Mouse (Mus musculus) hindbrain, embryonic 15.5 days (tissue): ENCODE results near the gene Oat. TPM values are rescaled to one million over a fixed set of nuclear protein-coding genes. Genes with fewer than 3 reads are reported as not detected.

Experiments
- ATAC-seq: fragments of 200-750 bp; cut with Nextera tagmentation; 2 replicates; pipeline ENCODE4 v1.8.0; 2017; ENCODE audit warnings: low read depth, moderate number of reproducible peaks, moderate TSS enrichment; ENCODE audit not compliant: low FRiP score
- H3K27ac ChIP-seq: fragments of 300-500 bp; sonication (generic); replicated peaks from 2 replicates; pipeline ENCODE4 v1.5.1; 2015; ENCODE audit warnings: mild to moderate bottlenecking, inconsistent platforms
- H3K27me3 ChIP-seq: fragments of 300-500 bp; sonication (generic); 2 replicates; pipeline ENCODE4 v1.6.1; 2015; ENCODE audit warnings: control low read depth, inconsistent platforms
- H3K36me3 ChIP-seq: fragments of 300-500 bp; sonication (generic); 2 replicates; pipeline ENCODE4 v1.6.1; 2015; ENCODE audit warnings: control low read depth, inconsistent platforms
- H3K4me1 ChIP-seq: fragments of 300-500 bp; sonication (generic); replicated peaks from 2 replicates; pipeline ENCODE4 v1.6.1; 2015; ENCODE audit warnings: control low read depth, inconsistent platforms
- H3K4me2 ChIP-seq: fragments of 300-500 bp; sonication (generic); 2 replicates; pipeline ENCODE4 v1.6.1; 2015; ENCODE audit warnings: moderate library complexity, mild to moderate bottlenecking, inconsistent platforms
- H3K4me3 ChIP-seq: fragments of 300-500 bp; sonication (generic); 2 replicates; pipeline ENCODE4 v1.5.1; 2015; ENCODE audit warnings: mild to moderate bottlenecking, inconsistent platforms
- H3K9ac ChIP-seq: fragments of 300-500 bp; sonication (generic); 2 replicates; pipeline ENCODE4 v1.6.1; 2015; ENCODE audit warnings: inconsistent platforms
- H3K9me3 ChIP-seq: fragments of 300-500 bp; sonication (generic); 2 replicates; pipeline ENCODE4 v1.6.1; 2016; ENCODE audit warnings: control low read depth, inconsistent platforms
- WGBS: fragments of 180-500 bp; shearing (Covaris S2); methylation state at CpG from one replicate; pipeline ENCODE4 v1.1.7; 2015; 5-methylcytosine and 5-hydroxymethylcytosine counted together
- polyA plus RNA-seq: library from polyadenylated mRNA; unstranded; fragments of >200 nt; fragmentation: Nextera tagmentation; extraction: Ambion mirVana; gene quantifications from 2 replicates; pipeline ENCODE4 v1.2.1, GENCODE M21; 2015

Gene Oat
- 109 and 110 TPM in 2 replicates for polyA plus RNA-seq

DNA sequence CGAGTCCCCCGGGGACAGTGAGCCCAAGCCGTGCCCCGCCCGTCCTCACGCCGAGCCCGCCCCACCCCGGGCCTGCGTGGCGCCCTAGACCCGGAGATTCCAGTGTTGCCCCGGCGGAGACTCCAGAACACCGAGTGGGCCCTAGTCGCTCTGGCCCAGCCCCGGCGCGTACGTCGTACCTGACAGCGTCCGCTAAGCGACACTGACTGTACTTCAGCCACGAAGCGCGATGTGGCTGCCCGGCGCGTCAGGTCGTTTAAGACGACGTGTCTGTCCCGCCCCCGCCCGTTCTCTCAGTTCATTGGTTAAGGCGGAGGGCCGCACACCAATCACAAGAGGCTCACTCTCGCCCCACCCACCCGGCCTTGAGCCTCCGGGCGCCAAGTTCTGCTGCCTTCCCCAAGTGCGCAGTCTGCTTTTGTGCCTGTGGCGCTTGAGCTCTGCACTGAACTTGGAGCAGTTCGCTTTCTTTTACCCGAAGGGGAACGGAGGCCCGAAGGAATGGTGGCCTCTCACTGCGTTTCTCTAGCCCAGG lies at the start of gene Oat:
Oat (minus strand) TSS at position 283 of the 535 bp plus-strand sequence.
- ATAC-seq, result peak; percentile 97
- H3K4me2 ChIP-seq, result peak within 1 kb of the TSS; percentile 86
- H3K9ac ChIP-seq, result peak within 1 kb of the TSS; percentile 82
- no peaks in the 10 kb centered on the region for H3K27me3 ChIP-seq
- under 1% methylated on average over 49 of the region's 49 CpGs for WGBS
- H3K9me3 ChIP-seq, result no peaks in the 10 kb centered on the region
- no peaks in the 10 kb centered on the region for H3K36me3 ChIP-seq
- peak within 1 kb of the TSS; percentile 91 for H3K4me3 ChIP-seq
- peak within 1 kb of the TSS; percentile 93 for H3K27ac ChIP-seq
- H3K4me1 ChIP-seq, result peaks cover 19% of the 10 kb centered on the region

DNA sequence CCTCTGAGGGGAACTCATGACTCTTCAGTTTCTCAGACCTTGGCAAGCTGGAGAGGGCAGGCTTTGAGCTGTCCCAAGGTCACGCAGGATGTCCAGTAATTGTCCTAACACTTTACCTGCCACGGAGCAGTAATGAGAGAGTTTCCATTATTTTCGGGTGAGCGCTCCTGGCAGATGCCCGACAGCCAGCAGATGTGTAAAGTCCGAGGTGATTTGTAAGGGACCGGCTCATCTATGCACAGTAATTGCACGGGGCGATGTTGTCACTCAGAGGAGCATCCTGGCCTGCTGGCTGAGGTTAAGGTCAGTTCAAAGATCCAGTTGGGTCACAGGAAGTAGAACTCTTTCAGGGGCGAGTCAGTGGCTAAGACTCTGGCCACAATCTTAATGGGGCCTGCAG lies 48.0 kb upstream of the Oat start:
- Histone ChIP-seq H3K27me3 (no peaks in the 10 kb centered on the region), H3K9ac (no peak overlapping the region), H3K4me1 (no peaks in the 10 kb centered on the region), H3K36me3 (no peaks in the 10 kb centered on the region), H3K27ac (no peak overlapping the region), H3K9me3 (no peaks in the 10 kb centered on the region), H3K4me3 (no peak overlapping the region), H3K4me2 (no peak overlapping the region)
- ATAC-seq, result no peak
- WGBS, result 80% methylated on average over 10 of the region's 10 CpGs

DNA sequence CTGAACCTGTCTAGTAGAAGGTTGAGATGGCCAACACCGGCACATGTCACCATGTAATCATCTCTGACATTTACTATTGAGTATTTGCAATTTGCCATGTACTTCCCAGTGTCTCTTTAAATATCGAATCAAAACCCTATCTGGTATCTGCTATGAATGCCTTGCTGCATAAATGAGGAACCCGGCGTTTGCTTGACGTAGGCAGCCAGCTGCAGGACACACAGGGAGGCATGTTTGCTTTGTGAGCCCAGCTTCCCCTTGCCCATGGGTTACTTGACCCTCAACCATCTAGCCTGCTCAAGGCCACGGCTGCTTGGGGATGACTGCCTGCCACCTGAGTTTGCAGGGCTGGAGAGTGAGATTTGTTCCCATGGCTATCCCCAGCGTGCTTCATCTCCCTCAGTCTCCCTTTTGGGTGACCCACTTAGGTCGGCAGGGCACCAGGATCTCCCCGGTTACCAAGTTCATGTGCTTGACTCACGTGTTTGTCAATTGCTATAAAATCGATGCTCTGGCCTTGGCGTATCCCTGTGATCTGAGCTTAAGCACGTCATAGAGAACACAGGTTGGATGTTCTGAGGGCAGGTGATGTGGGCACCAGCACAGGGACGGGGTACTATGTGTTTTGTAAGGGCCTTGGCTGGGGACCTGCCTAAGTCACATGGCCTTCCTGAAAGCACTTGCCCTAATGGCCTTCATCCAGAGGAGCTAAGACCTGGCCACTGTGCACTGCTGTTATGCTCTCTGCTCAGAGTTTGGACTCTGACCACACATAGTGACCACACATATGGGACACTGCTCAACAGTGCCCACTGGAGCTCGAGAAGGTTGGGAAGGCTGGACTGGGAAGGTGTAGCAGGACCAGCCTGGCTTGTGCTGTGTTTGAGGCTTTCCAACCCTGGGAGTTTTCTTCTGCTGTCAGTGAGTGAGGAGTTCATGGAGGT lies 44.0 kb upstream of the Oat start:
- Histone ChIP-seq H3K4me1 (0 out of 2 replicates have a peak, but pooled peaks cover 2% of the 10 kb centered on the region), H3K4me3 (no peak overlapping the region), H3K27ac (no peak overlapping the region), H3K36me3 (no peaks in the 10 kb centered on the region), H3K9me3 (no peaks in the 10 kb centered on the region), H3K9ac (no peak overlapping the region), H3K4me2 (no peak overlapping the region), H3K27me3 (no peaks in the 10 kb centered on the region)
- no peak for ATAC-seq
- 91% methylated on average over 15 of the region's 15 CpGs for WGBS

DNA sequence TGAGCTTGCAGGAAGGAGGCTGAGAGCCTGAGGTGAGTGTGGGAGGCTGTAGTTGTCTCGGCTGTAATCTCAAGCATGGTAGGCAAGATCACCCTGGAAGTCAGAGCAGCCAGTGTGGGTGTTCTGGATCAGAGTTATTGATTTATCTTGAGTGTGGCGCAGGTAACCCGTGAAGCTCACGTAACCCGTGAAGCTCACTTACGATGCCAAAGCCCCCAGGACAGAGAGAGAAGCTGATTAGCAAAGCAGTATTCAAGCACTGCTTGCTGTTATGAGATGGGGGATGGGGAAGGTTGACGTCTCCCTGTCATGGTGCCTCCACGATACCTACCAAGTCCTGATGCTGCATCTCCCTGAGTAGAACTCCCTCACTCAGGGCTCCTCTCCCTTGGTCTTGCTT lies 43.4 kb upstream of the Oat start:
- no peak overlapping the region for H3K4me3 ChIP-seq
- no peak overlapping the region for H3K9ac ChIP-seq
- H3K36me3 ChIP-seq, result no peaks in the 10 kb centered on the region
- H3K4me2 ChIP-seq, result no peak overlapping the region
- 92% methylated on average over 8 of the region's 8 CpGs for WGBS
- H3K27ac ChIP-seq, result no peak overlapping the region
- H3K9me3 ChIP-seq, result no peaks in the 10 kb centered on the region
- H3K4me1 ChIP-seq, result 0 out of 2 replicates have a peak, but pooled peaks cover 2% of the 10 kb centered on the region
- no peak for ATAC-seq
- no peaks in the 10 kb centered on the region for H3K27me3 ChIP-seq

DNA sequence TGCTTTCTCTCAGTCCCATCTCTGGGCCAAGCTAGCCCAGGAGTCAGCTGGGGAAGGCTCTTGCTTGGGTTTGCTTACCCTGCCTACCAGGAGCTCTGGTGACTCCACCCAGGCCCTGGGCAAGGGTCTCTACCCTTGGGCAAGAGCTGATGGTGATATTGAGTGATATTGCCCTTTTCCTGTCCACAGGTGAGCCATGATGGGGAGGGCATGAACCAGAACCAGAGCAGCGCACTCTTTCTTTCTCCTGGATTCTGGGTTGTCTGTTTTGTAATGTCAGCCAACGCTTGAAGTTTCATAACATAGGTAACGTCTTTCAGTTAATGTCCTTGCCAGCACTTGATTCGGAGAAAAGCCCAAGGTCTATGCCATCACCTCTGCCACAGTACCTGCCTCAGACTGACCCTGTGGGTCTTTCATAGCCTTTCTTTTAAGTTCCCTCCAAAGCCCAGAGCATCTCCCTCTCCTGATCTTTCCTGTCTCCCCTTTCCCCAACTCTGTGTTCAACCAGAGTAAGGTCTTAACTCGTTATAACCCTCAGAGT lies 40.9 kb upstream of the Oat start:
- ATAC-seq, result no peak
- no peak overlapping the region for H3K4me2 ChIP-seq
- no peaks in the 10 kb centered on the region for H3K9me3 ChIP-seq
- 88% methylated on average over 5 of the region's 5 CpGs for WGBS
- no peak overlapping the region for H3K4me3 ChIP-seq
- H3K9ac ChIP-seq, result no peak overlapping the region
- H3K27ac ChIP-seq, result no peak overlapping the region
- H3K27me3 ChIP-seq, result no peaks in the 10 kb centered on the region
- no peaks in the 10 kb centered on the region for H3K36me3 ChIP-seq
- 0 out of 2 replicates have a peak, but pooled peaks cover 2% of the 10 kb centered on the region for H3K4me1 ChIP-seq

DNA sequence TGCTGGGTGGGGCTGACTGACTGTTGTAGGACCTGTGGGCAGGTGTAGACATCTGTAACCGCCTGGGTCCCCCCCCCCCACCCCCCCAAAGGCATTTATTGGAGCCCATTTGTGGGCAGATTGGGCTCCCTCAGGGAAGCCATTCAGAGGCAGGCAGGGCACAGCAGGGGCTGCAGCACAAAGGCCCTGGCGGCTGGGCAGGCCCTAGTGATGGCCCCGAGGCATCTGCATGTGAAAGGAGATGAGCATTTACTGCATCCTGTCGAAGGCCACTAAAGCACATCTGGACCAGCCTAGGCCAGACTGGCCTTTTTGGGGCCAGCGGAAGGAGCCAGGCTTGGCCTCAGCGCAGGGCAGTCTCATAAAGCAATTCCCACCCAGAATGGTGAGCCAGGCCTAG lies 40.2 kb upstream of the Oat start:
- Histone ChIP-seq H3K27me3 (no peaks in the 10 kb centered on the region), H3K4me3 (no peak overlapping the region), H3K4me2 (no peak overlapping the region), H3K4me1 (0 out of 2 replicates have a peak, but pooled peaks cover 3% of the 10 kb centered on the region), H3K9me3 (no peaks in the 10 kb centered on the region), H3K36me3 (no peaks in the 10 kb centered on the region), H3K9ac (no peak overlapping the region), H3K27ac (no peak overlapping the region)
- ATAC-seq, result no peak
- WGBS, result 16% methylated on average over 6 of the region's 6 CpGs

DNA sequence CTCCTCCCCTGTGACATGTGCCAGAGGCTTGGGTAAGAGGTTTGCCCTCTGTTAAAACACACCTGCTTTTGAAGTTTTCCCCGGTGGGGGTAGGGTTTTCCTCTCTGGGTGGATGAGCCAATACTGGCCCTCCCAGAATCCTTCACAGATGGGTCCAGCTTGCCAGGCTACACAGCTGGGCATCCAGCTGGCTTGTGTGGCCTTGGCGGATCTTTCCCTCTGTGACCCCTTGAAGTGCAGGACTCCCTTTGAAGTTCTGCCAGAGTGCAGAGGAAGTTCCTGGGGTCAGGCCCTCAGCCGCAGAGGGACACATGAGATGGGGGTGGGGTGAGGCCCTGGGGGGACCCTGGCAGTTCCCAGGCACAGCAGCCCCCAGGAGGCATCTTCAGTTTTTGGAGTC lies 39.1 kb upstream of the Oat start:
- no peaks in the 10 kb centered on the region for H3K36me3 ChIP-seq
- H3K27me3 ChIP-seq, result no peaks in the 10 kb centered on the region
- no peak overlapping the region for H3K4me3 ChIP-seq
- peaks cover 10% of the 10 kb centered on the region for H3K4me1 ChIP-seq
- H3K9ac ChIP-seq, result no peak overlapping the region
- ATAC-seq, result no peak
- no peak overlapping the region for H3K27ac ChIP-seq
- H3K4me2 ChIP-seq, result no peak overlapping the region
- 13% methylated on average over 3 of the region's 3 CpGs for WGBS
- H3K9me3 ChIP-seq, result no peaks in the 10 kb centered on the region

DNA sequence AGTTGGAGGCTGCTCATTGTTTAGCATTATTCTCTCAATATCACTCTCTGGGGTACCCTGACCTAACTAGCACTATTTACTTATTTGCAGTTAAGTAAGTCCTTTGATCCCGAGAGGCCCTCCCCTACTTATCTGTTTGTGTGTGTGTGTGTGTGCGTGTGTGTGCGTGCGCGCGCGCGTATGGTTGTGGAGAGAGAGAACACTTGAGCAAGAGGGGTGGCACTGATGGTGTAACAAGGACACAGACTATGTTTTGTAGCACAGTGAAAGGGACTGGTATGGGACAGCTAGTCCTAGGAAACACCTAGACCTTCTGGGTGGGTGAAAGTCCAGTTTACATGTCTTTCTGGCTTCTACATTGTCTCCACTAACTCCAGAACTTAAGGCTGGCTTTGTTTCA lies 35.3 kb upstream of the Oat start:
- ATAC-seq, result no peak
- H3K4me2 ChIP-seq, result peak overlapping the region; percentile 73; the same call in 1 of the 2 replicates
- H3K4me3 ChIP-seq, result no peak overlapping the region
- no peak overlapping the region for H3K27ac ChIP-seq
- 95% methylated on average over 8 of the region's 8 CpGs for WGBS
- no peaks in the 10 kb centered on the region for H3K27me3 ChIP-seq
- H3K9ac ChIP-seq, result no peak overlapping the region
- no peaks in the 10 kb centered on the region for H3K36me3 ChIP-seq
- H3K4me1 ChIP-seq, result peaks cover 14% of the 10 kb centered on the region
- no peaks in the 10 kb centered on the region for H3K9me3 ChIP-seq

DNA sequence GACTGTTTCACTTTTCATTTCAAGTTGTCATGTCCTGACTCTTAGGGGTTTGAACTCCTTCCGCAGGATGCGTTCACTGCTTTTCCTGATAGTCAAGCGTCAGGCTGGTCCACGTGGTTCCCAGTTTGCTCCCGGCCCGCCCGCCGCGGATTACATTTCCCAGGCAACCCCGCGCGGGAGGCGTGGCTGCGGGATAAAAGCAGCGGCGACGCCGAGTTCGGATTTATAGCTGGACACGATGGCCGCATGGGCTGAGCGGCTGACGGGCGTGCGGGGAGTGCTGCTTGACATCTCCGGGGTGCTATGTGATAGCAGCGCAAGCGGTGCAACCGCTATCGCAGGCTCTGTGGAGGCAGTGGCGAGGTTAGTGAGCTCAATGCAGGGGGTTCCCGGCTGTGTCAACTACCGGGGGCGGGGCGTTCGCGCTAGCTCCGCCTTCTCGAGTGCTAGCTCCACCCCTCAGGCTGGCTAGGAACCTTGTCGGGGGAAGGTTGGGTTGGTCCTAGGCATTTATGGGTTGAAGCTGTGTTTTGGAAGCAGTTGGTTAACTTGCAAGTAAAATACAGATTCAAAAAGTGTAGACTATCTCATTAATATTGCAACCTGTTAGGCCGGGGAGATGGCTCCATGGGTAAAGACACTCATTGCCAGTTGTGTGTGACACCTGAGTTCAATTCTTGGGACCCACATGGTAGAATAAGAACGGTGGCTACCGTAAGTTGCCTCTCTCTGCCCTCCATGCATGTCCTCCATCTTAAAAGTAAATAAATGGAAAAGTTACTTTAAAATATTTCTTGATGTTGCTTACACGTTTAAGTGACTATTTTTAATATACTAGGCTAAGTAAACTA lies 34.5 kb upstream of the Oat start, which contains the start of gene Lhpp:
Lhpp (plus strand) TSS at position 171 of the 851 bp plus-strand sequence.
- Histone ChIP-seq H3K4me3 (peak within 1 kb of the TSS; percentile 78), H3K27me3 (no peaks in the 10 kb centered on the region), H3K4me1 (peaks cover 12% of the 10 kb centered on the region), H3K27ac (peak within 1 kb of the TSS; percentile 77), H3K36me3 (no peaks in the 10 kb centered on the region), H3K4me2 (peak within 1 kb of the TSS; percentile 73), H3K9ac (peak within 1 kb of the TSS; percentile 63), H3K9me3 (no peaks in the 10 kb centered on the region)
- 8% methylated on average over 44 of the region's 44 CpGs for WGBS
- ATAC-seq, result peak; percentile 93

DNA sequence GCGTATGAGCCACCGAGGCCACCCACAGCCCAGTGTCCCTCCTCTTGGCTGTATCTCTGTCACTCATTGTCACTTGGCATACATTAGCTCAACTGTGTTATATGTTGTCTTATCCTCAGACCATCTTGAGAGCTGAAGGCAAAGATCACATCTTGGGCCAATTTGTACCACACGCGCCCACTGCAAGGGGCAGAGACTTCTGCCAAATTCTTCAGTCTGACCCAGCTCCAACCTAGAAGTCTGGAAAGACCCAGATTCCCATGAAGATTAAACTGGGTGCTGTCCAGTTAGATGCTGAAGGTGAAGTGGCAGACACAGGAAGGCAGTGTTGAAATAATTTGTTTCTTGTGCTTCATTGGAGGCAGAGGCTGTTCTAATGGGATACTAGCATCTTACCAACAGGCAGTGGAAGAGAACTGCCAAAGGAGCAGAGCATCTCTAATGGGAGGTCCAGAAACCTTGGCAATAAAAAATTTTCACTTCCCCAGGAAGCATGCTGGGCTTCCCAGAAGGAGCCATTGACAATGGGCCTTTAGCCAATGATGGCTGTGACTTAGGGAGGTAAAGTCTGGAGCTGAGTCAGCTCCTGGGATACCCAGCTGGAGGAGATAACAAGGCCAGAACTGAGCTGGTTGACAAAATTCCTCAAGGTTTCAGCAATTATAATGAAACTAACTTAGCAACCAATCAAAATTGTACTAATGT lies 32.3 kb upstream of the Oat start:
- no peak overlapping the region for H3K27ac ChIP-seq
- 0 out of 2 replicates have a peak, but pooled peaks cover 2% of the 10 kb centered on the region for H3K27me3 ChIP-seq
- H3K4me1 ChIP-seq, result peaks cover 12% of the 10 kb centered on the region
- H3K36me3 ChIP-seq, result no peaks in the 10 kb centered on the region
- no peak for ATAC-seq
- WGBS, result 95% methylated on average over 4 of the region's 4 CpGs
- no peak overlapping the region for H3K9ac ChIP-seq
- no peak overlapping the region for H3K4me2 ChIP-seq
- H3K4me3 ChIP-seq, result no peak overlapping the region
- H3K9me3 ChIP-seq, result no peaks in the 10 kb centered on the region

DNA sequence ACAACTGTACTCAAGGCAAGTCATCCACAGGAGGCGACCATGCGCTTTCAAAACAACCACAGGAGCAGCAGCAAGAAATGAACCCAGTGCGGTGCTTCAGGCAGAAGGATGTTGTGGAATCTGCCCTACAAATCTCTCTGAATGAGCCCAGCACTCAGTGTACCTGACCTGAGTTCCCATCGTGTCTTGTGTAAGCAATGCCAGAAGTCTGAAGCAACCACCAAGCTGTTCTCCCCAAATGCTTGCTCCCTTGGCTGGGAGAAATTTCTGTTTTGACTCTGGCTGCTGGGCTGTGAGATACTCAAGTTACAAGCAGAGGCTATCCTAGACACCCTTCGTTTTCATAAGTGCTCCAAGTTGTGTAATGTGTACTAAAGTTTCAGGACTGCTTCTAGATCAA lies 29.5 kb upstream of the Oat start:
- no peak overlapping the region for H3K9ac ChIP-seq
- ATAC-seq, result no peak
- H3K27ac ChIP-seq, result no peak overlapping the region
- WGBS, result 61% methylated on average over 5 of the region's 5 CpGs
- H3K4me2 ChIP-seq, result no peak overlapping the region
- no peaks in the 10 kb centered on the region for H3K9me3 ChIP-seq
- H3K36me3 ChIP-seq, result no peaks in the 10 kb centered on the region
- peaks cover 26% of the 10 kb centered on the region for H3K27me3 ChIP-seq
- H3K4me1 ChIP-seq, result peaks cover 5% of the 10 kb centered on the region
- H3K4me3 ChIP-seq, result no peak overlapping the region
